Mouse (Mus musculus): ENCODE measurements around the gene Ppp1r15b. TPM values are rescaled to one million over a fixed set of nuclear protein-coding genes. Genes with fewer than 3 reads are reported as not detected.

The Ppp1r15b gene
- polyA plus RNA-seq, 1 experiment from 2014 or later: 20.7 TPM

- H3K4me1 ChIP-seq (replicated peaks; ENCODE audit: control insufficient read depth, insufficient read depth): no peaks in the 10 kb centered on the region
- DNase-seq (ENCODE audit: low spot score): no peak
- ATAC-seq (ENCODE audit: low FRiP score, low TSS enrichment): no peak
- TF ChIP-seq CTCF (IDR thresholded peaks at IDR 0.05; ENCODE audit: low read depth): no peak
- TF ChIP-seq EP300 (optimal IDR thresholded peaks at IDR 0.05): no peak
- no peak overlapping the region for H3K4me2 ChIP-seq (replicated peaks; ENCODE audit: low read depth)
- H3K27ac ChIP-seq (replicated peaks): no peak overlapping the region
- no peaks in the 10 kb centered on the region for H3K9me3 ChIP-seq (ENCODE audit: control insufficient read depth, low read length)
- H3K4me3 ChIP-seq (ENCODE audit: low read depth, low read length): no peak overlapping the region
- H3K36me3 ChIP-seq (ENCODE audit: control insufficient read depth, insufficient read depth, low read length): no peaks in the 10 kb centered on the region
- 64% methylated on average over 4 of the region's 4 CpGs for WGBS
- H3K9ac ChIP-seq (ENCODE audit: low read length): no peak overlapping the region
- no peaks in the 10 kb centered on the region for H3K27me3 ChIP-seq (ENCODE audit: control insufficient read depth, insufficient read depth, low read length)
These were observed 4.6 kb upstream of the Ppp1r15b start for GRCm38 (mm10) chr1:133126365-133126740.

GRCm38 (mm10) chr1:133127328-133127727, 3.6 kb upstream of the Ppp1r15b start:
- Histone ChIP-seq H3K4me2 (replicated peaks; ENCODE audit: low read depth) (no peak overlapping the region), H3K36me3 (ENCODE audit: control insufficient read depth, insufficient read depth, low read length) (no peaks in the 10 kb centered on the region), H3K4me3 (ENCODE audit: low read depth, low read length) (no peak overlapping the region), H3K27ac (replicated peaks) (no peak overlapping the region), H3K4me1 (replicated peaks; ENCODE audit: control insufficient read depth, insufficient read depth) (no peaks in the 10 kb centered on the region), H3K27me3 (ENCODE audit: control insufficient read depth, insufficient read depth, low read length) (no peaks in the 10 kb centered on the region), H3K9me3 (ENCODE audit: control insufficient read depth, low read length) (no peaks in the 10 kb centered on the region), H3K9ac (ENCODE audit: low read length) (no peak overlapping the region)
- DNase-seq (ENCODE audit: low spot score) (no peak), ATAC-seq (ENCODE audit: low FRiP score, low TSS enrichment) (no peak)
- no peak for TF ChIP-seq EP300 (optimal IDR thresholded peaks at IDR 0.05)
- TF ChIP-seq CTCF (IDR thresholded peaks at IDR 0.05; ENCODE audit: low read depth): no peak
- 60% methylated on average over 9 of the region's 9 CpGs for WGBS

GRCm38 (mm10) chr1:133129471-133130221, 1.3 kb upstream of the Ppp1r15b start:
- no peak overlapping the region; the same call in 1 of the 2 replicates for H3K9ac ChIP-seq (ENCODE audit: low read length)
- H3K4me3 ChIP-seq (ENCODE audit: low read depth, low read length): no peak overlapping the region

GRCm38 (mm10) chr1:133131561-133131905, 590 bp downstream of the Ppp1r15b start:
- no peak for ATAC-seq (ENCODE audit: low FRiP score, low TSS enrichment)
- H3K27ac ChIP-seq (replicated peaks): peak overlapping the region; percentile 99
- TF ChIP-seq EP300 (optimal IDR thresholded peaks at IDR 0.05) (no peak), CTCF (IDR thresholded peaks at IDR 0.05; ENCODE audit: low read depth) (no peak)
- WGBS: 0% methylated on average over 26 of the region's 35 CpGs
- peak overlapping the region; percentile 99 for H3K4me3 ChIP-seq (ENCODE audit: low read depth, low read length)
- H3K4me1 ChIP-seq (replicated peaks; ENCODE audit: control insufficient read depth, insufficient read depth): no peaks in the 10 kb centered on the region
- no peaks in the 10 kb centered on the region for H3K27me3 ChIP-seq (ENCODE audit: control insufficient read depth, insufficient read depth, low read length)
- no peaks in the 10 kb centered on the region for H3K9me3 ChIP-seq (ENCODE audit: control insufficient read depth, low read length)
- peak overlapping the region; percentile 96 for H3K4me2 ChIP-seq (replicated peaks; ENCODE audit: low read depth)
- H3K9ac ChIP-seq (ENCODE audit: low read length): peak overlapping the region; percentile 99
- DNase-seq (ENCODE audit: low spot score): no peak
- H3K36me3 ChIP-seq (ENCODE audit: control insufficient read depth, insufficient read depth, low read length): 0 out of 2 replicates have a peak, but pooled peaks cover 2% of the 10 kb centered on the region

More at GRCm38 (mm10) chr1:133129471-133130221, 1.3 kb upstream of the Ppp1r15b start:
- H3K36me3 ChIP-seq (ENCODE audit: control insufficient read depth, insufficient read depth, low read length): no peaks in the 10 kb centered on the region
- TF ChIP-seq EP300 (optimal IDR thresholded peaks at IDR 0.05) (no peak), CTCF (IDR thresholded peaks at IDR 0.05; ENCODE audit: low read depth) (no peak)
- 47% methylated on average over 16 of the region's 16 CpGs for WGBS
- DNase-seq (ENCODE audit: low spot score) (peak; percentile 60), ATAC-seq (ENCODE audit: low FRiP score, low TSS enrichment) (no peak)
- H3K9me3 ChIP-seq (ENCODE audit: control insufficient read depth, low read length): no peaks in the 10 kb centered on the region
- peak overlapping the region; percentile 99 for H3K27ac ChIP-seq (replicated peaks)
- no peaks in the 10 kb centered on the region for H3K4me1 ChIP-seq (replicated peaks; ENCODE audit: control insufficient read depth, insufficient read depth)
- peak overlapping the region; percentile 15 for H3K4me2 ChIP-seq (replicated peaks; ENCODE audit: low read depth)
- no peaks in the 10 kb centered on the region for H3K27me3 ChIP-seq (ENCODE audit: control insufficient read depth, insufficient read depth, low read length)

GRCm38 (mm10) chr1:133131936-133132335, 993 bp downstream of the Ppp1r15b start:
- peak overlapping the region; percentile 99 for H3K4me3 ChIP-seq (ENCODE audit: low read depth, low read length)
- H3K4me2 ChIP-seq (replicated peaks; ENCODE audit: low read depth): peak overlapping the region; percentile 96
- no peaks in the 10 kb centered on the region for H3K27me3 ChIP-seq (ENCODE audit: control insufficient read depth, insufficient read depth, low read length)
- TF ChIP-seq EP300 (optimal IDR thresholded peaks at IDR 0.05) (no peak), CTCF (IDR thresholded peaks at IDR 0.05; ENCODE audit: low read depth) (no peak)
- no peak for ATAC-seq (ENCODE audit: low FRiP score, low TSS enrichment)
- no peaks in the 10 kb centered on the region for H3K9me3 ChIP-seq (ENCODE audit: control insufficient read depth, low read length)
- H3K36me3 ChIP-seq (ENCODE audit: control insufficient read depth, insufficient read depth, low read length): peaks cover 3% of the 10 kb centered on the region; the same call in 1 of the 2 replicates
- H3K9ac ChIP-seq (ENCODE audit: low read length): peak overlapping the region; percentile 99
- no peaks in the 10 kb centered on the region for H3K4me1 ChIP-seq (replicated peaks; ENCODE audit: control insufficient read depth, insufficient read depth)
- DNase-seq (ENCODE audit: low spot score): peak; percentile 37
- peak overlapping the region; percentile 99 for H3K27ac ChIP-seq (replicated peaks)
- 0% methylated on average over 11 of the region's 11 CpGs for WGBS
